Mouse (Mus musculus) brown adipose tissue, adult 24 weeks (tissue): ENCODE results near the gene Srgap2. TPM values are rescaled to one million over a fixed set of nuclear protein-coding genes. Genes with fewer than 3 reads are reported as not detected.

Experiments
- H3K27ac ChIP-seq: fragments of 200-500 bp; replicated peaks from 2 replicates; pipeline ENCODE4 v1.5.1; 2012; ENCODE audit warnings: low read depth, mild to moderate bottlenecking, low read length
- H3K4me1 ChIP-seq: fragments of 200-500 bp; 2 replicates; pipeline ENCODE4 v1.6.1; 2012; ENCODE audit warnings: low read length, mixed read lengths; ENCODE audit not compliant: control insufficient read depth, insufficient read depth, insufficient read length
- H3K4me3 ChIP-seq: fragments of 200-500 bp; 2 replicates; pipeline ENCODE4 v1.5.1; 2012; ENCODE audit warnings: low read depth, mild to moderate bottlenecking, low read length, moderate library complexity; ENCODE audit not compliant: insufficient read depth
- polyA plus RNA-seq: library from polyadenylated mRNA; stranded (reverse); fragments of >200 nt; gene quantifications from 2 replicates; pipeline ENCODE4 v1.2.4, GENCODE M21; 2012; ENCODE audit not compliant: missing spikeins, insufficient read depth, insufficient read length

Srgap2 gene
- polyA plus RNA-seq, 1 experiment = 7.8 TPM

DNA sequence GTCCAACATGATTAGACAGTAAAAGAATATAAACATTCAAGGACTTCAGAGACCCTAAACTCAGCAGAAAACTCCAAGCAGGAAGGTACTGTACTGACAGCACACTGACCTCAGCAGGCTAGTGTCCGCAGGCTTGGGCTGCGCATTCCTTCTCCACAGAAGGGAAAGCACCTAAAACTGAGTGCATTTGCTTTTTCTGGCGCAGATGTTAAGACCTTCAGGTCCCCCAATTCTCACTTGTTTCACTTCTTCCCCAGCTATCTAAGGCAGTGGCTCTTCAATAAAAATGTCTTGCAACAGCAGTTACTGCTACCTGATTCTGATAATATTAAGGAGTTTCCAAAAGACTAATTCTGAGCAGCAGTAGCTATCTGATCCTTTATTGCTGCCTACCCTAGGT is 162.7 kb downstream of the Srgap2 start:
- Histone ChIP-seq H3K4me3 (no peak overlapping the region), H3K4me1 (no peaks in the 10 kb centered on the region), H3K27ac (no peak overlapping the region)

- no peak overlapping the region for H3K4me3 ChIP-seq
- H3K4me1 ChIP-seq = no peaks in the 10 kb centered on the region
- no peak overlapping the region for H3K27ac ChIP-seq
Measured at GRCm38 (mm10) chr1:131363887-131364286, 163.3 kb downstream of the Srgap2 start.

DNA sequence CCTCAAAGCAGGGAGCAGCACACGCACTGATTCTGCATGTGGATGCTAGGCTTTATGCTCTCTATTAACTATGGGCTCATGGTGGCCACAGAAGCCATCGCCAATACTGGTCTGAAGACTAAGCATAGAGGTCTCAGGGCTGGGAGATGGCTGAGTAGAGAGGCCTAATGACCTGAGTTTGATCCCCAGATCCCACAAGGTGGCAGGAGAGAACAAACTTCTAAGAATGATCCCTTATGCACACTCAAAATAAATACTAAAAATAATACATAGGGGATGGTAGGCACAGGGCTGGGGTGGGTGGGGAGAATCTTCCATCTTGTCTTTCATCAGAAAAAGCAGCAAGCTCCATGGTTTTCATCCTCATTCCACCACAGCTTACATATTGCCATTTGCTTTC is 165.1 kb downstream of the Srgap2 start:
- H3K4me1 ChIP-seq = no peaks in the 10 kb centered on the region
- no peak overlapping the region for H3K27ac ChIP-seq
- no peak overlapping the region for H3K4me3 ChIP-seq

DNA sequence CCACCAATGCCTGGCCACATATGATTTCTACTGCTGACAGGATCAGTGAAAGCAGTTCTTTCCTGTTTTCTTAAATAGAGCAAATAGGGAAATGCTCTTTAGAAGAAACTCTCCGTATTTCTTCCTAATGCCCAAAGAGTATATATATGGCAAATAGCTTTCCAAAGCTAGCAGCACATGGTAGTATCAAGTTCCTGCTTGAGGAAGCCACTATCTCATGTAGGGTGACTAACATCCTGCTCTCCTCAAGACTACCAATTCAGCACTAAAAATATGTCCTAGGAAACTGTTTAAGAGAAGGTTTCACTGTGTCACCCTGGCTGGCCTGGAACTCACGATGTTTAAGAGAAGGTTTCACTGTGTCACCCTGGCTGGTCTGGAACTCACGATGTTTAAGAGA is 166.4 kb downstream of the Srgap2 start:
- Histone ChIP-seq H3K27ac (no peak overlapping the region), H3K4me1 (no peaks in the 10 kb centered on the region), H3K4me3 (no peak overlapping the region)

DNA sequence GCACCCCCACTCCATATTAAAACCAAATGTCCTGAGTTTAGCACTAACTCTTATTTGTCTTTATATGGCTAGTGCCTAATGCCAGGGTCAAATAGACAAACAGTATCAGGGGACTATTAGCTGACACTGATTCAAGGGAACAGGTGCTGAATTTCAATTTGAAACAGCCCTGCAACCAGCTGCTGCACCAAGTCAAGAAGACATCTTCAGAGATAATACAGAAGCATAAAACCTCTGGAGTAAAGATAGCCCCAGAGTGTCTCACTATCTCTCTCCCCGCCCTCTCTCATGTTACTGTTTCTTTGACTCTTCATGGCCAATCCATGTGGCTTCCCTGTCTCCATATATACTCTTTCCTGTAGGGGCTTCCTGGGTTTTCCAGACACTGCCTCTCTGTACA is 167.5 kb downstream of the Srgap2 start:
- H3K4me3 ChIP-seq = no peak overlapping the region
- no peak overlapping the region for H3K27ac ChIP-seq

GRCm38 (mm10) chr1:131357213-131357612 is 169.9 kb downstream of the Srgap2 start:
- Histone ChIP-seq H3K4me1 (no peaks in the 10 kb centered on the region), H3K4me3 (no peak overlapping the region), H3K27ac (no peak overlapping the region)

More for the DNA sequence above, 167.5 kb downstream of the Srgap2 start:
- no peaks in the 10 kb centered on the region for H3K4me1 ChIP-seq

DNA sequence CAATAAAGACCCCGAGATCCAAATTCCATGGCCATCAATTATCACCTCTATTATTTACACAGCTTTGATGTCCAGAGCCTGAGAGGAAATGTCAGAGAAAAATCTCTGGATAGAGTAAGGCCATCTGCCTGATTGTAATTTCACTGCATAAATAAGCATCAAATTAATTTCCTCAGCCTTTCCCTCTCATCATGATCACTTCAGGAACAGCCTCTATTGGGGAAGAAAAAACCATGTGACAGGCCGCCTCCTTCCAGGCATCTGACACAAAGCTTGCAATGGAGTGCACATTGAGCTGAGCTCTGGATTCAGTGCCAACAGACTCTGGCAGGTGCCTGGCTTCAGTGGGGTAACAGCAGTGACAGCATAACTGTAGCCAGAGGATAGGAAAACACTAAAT is 175.7 kb downstream of the Srgap2 start:
- no peak overlapping the region for H3K27ac ChIP-seq
- no peak overlapping the region for H3K4me3 ChIP-seq
- H3K4me1 ChIP-seq = peaks cover 11% of the 10 kb centered on the region

GRCm38 (mm10) chr1:131349993-131350510 is 177.1 kb downstream of the Srgap2 start:
- Histone ChIP-seq H3K4me1 (peaks cover 20% of the 10 kb centered on the region), H3K27ac (no peak overlapping the region), H3K4me3 (no peak overlapping the region)

DNA sequence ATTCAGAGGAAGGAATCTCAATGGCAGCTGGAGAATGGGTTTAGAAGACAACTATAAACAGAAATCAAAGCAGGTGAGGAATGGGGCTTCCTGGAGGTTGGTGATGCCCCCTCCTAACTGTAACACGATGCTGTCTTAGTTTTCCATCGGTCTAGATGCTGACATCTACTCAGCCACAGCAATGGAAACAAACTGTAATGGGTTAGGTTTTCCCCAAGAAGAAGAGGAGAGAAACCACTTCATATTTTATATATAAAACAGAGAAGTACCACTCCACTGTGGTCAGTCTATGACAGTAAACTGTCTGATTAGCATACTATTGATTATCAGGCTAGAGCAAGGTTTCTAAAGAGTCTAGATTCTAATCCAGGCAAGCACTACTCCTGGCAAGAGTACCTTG is 179.4 kb downstream of the Srgap2 start:
- H3K4me1 ChIP-seq = peaks cover 26% of the 10 kb centered on the region
- H3K4me3 ChIP-seq = no peak overlapping the region
- no peak overlapping the region for H3K27ac ChIP-seq

- H3K4me1 ChIP-seq = peaks cover 26% of the 10 kb centered on the region
- H3K4me3 ChIP-seq = no peak overlapping the region
- peak overlapping the region; percentile 44; the same call in 1 of the 2 replicates for H3K27ac ChIP-seq
Measured at GRCm38 (mm10) chr1:131346916-131347555, 180.1 kb downstream of the Srgap2 start.

DNA sequence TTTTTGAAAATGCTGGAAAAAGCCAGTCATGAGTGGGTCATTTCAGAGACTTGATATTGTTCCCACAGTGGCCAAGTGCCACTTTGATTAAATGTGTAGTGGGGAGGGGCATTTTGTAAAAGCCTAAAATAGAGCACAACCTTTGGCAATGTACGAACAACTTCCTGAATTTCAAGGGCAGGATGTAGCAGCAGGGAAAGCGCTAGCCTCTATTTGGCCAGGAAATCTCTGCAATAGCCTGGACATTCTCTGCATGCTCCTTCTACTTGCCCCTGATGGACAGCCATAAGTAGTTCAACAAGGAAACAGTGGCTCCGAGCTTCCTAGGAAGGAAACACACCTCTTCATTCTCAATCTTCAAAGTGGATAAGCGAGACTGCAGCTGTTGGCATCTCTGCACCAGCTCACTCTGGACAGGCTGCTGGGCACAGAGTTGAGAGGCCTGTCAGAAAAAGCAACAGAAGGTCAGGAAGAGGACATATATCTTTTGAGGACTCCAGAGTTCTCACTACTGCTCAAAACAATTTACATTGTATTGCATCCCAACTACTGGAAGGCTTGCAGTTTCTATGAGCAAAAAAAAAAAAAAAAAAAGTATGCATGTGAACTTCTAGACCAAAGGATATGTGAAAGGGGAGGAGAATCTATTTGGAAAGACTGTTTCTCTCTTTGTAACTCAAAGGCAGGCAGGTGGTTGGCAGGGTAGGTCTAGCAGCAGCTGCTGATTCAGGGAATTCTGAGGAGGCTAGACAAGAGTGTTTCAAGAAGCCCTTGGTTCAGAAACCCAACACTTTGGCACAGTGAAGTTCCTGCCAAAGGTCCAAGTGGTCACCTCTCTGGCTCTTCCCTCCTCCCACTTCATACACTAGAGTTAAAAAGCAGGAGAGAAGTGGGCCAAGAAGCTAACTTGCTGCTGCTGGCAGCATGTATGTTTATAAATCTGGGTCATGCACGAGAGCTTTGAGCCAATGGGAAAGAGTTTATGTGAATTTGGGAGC is 181.4 kb downstream of the Srgap2 start:
- Histone ChIP-seq H3K27ac (peak overlapping the region; percentile 65), H3K4me1 (peaks cover 26% of the 10 kb centered on the region), H3K4me3 (no peak overlapping the region)

DNA sequence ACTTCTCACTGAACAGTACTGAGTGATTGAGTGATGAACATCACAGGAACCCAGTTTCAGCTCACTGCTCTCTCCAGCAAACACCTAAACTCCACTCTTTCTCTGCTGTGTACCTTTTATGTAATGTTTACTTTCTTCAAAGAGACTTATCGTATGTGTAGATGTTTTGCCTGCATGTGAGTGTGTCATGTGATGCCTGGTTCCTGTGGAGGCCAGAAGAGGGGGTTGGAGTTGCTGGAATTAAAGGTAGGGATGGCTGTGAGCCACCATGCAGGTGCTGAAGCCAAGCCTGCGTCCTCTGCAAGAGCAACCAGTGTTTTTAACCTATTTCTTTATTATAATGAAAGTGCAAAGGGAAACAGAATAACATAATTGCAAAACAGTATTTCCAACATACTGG is 182.5 kb downstream of the Srgap2 start:
- Histone ChIP-seq H3K4me3 (no peak overlapping the region), H3K27ac (peak overlapping the region; percentile 27; the same call in 1 of the 2 replicates), H3K4me1 (peaks cover 26% of the 10 kb centered on the region)

DNA sequence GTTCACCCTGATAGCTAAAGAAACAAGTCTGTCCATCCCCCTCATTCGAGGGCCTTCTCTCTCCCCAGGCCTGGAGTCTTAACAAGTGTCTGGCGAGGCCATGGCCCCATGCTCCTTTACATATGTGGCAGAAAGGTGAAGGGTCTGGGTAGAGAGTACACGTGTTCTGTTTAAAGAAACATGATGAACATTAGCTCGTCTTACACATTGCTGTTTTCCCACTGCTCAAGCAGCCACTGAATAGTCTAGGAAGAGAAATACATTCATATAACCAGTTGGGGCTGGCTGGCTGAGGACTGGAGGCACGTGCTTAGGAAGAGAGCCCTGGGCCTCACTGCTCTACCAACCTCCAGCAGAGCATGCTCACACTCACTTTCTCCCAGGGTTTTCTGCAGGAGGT is 191.1 kb downstream of the Srgap2 start:
- H3K27ac ChIP-seq = no peak overlapping the region
- H3K4me3 ChIP-seq = no peak overlapping the region
- no peaks in the 10 kb centered on the region for H3K4me1 ChIP-seq

DNA sequence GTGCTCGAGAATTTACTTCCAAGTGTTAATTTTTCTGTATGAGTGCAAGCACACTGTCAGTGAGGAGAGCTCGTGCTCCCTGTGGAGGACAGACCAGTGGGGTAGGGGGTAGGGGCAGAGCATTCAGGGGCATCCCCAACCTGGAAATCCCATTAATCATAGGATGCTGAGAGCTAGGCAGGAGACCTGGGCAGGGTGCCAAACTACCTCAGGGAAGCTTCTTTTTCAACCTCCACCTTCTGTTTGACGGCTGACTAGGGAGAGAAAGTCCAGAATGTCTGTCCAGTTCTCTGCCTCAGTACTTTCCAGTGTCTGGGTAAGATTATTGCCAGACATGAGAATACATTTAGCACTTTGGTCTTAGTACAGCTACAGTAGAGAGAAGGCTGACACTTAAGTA is 191.5 kb downstream of the Srgap2 start:
- H3K27ac ChIP-seq = no peak overlapping the region
- no peaks in the 10 kb centered on the region for H3K4me1 ChIP-seq
- H3K4me3 ChIP-seq = no peak overlapping the region

- Histone ChIP-seq H3K4me3 (no peak overlapping the region), H3K4me1 (no peaks in the 10 kb centered on the region)
Measured at GRCm38 (mm10) chr1:131331180-131331579, 196.0 kb downstream of the Srgap2 start.

More at GRCm38 (mm10) chr1:131331180-131331579, 196.0 kb downstream of the Srgap2 start:
- H3K27ac ChIP-seq = no peak overlapping the region
